Mouse (Mus musculus): ENCODE data around the gene Tuba3a. TPM values are rescaled to one million over a fixed set of nuclear protein-coding genes. Genes with fewer than 3 reads are reported as not detected.
"Not testable (repeated sequence)": the region's sequence is repeated elsewhere in the genome, so short reads cannot be mapped to it uniquely, and the experiment has no call there.

Gene Tuba3a
- polyA plus RNA-seq, 1 experiment: not detected

GRCm38 (mm10) chr6:125309406-125309805, 23.6 kb upstream of the Tuba3a start:
- H3K27ac ChIP-seq (ENCODE audit: insufficient read depth, low read depth, low read length): no peak overlapping the region
- peaks cover 12% of the 10 kb centered on the region for H3K4me1 ChIP-seq (ENCODE audit: control insufficient read depth, insufficient read depth, low read length)
- TF ChIP-seq POLR2A (IDR thresholded peaks at IDR 0.05; ENCODE audit: borderline replicate concordance, low read depth, low read length) (no peak), CTCF (IDR thresholded peaks at IDR 0.05; ENCODE audit: low read depth, low read length) (no peak)
- H3K4me3 ChIP-seq (ENCODE audit: insufficient read depth, low read length): no peak overlapping the region

- TF ChIP-seq POLR2A (IDR thresholded peaks at IDR 0.05; ENCODE audit: borderline replicate concordance, low read depth, low read length): no peak
- no peak for TF ChIP-seq CTCF (IDR thresholded peaks at IDR 0.05; ENCODE audit: low read depth, low read length)
- peaks cover 8% of the 10 kb centered on the region for H3K4me1 ChIP-seq (ENCODE audit: control insufficient read depth, insufficient read depth, low read length)
- no peak overlapping the region for H3K4me3 ChIP-seq (ENCODE audit: insufficient read depth, low read length)
- no peak overlapping the region for H3K27ac ChIP-seq (ENCODE audit: insufficient read depth, low read depth, low read length)
Measured at GRCm38 (mm10) chr6:125308921-125309320, 23.1 kb upstream of the Tuba3a start.

- no peaks in the 10 kb centered on the region; the same call in 1 of the 2 replicates for H3K4me1 ChIP-seq (ENCODE audit: control insufficient read depth, insufficient read depth, low read length)
- no peak overlapping the region for H3K4me3 ChIP-seq (ENCODE audit: insufficient read depth, low read length)
- TF ChIP-seq CTCF (IDR thresholded peaks at IDR 0.05; ENCODE audit: low read depth, low read length) (no peak), POLR2A (IDR thresholded peaks at IDR 0.05; ENCODE audit: borderline replicate concordance, low read depth, low read length) (no peak)
- H3K27ac ChIP-seq (ENCODE audit: insufficient read depth, low read depth, low read length): no peak overlapping the region
Measured at GRCm38 (mm10) chr6:125307091-125307490, 21.2 kb upstream of the Tuba3a start.

- TF ChIP-seq POLR2A (IDR thresholded peaks at IDR 0.05; ENCODE audit: borderline replicate concordance, low read depth, low read length) (no peak), CTCF (IDR thresholded peaks at IDR 0.05; ENCODE audit: low read depth, low read length) (no peak)
- Histone ChIP-seq H3K27ac (ENCODE audit: insufficient read depth, low read depth, low read length) (no peak overlapping the region), H3K4me3 (ENCODE audit: insufficient read depth, low read length) (no peak overlapping the region), H3K4me1 (ENCODE audit: control insufficient read depth, insufficient read depth, low read length) (no peaks in the 10 kb centered on the region)
Measured at GRCm38 (mm10) chr6:125305465-125305864, 19.6 kb upstream of the Tuba3a start.

- H3K27ac ChIP-seq (ENCODE audit: insufficient read depth, low read depth, low read length); H3K4me3 ChIP-seq (ENCODE audit: insufficient read depth, low read length); H3K4me1 ChIP-seq (ENCODE audit: control insufficient read depth, insufficient read depth, low read length): not testable (repeated sequence)
Measured at GRCm38 (mm10) chr6:125304408-125304807, 18.6 kb upstream of the Tuba3a start.

GRCm38 (mm10) chr6:125303242-125303641, 17.4 kb upstream of the Tuba3a start:
- Histone ChIP-seq H3K4me3 (ENCODE audit: insufficient read depth, low read length) (no peak overlapping the region), H3K4me1 (ENCODE audit: control insufficient read depth, insufficient read depth, low read length) (no peaks in the 10 kb centered on the region), H3K27ac (ENCODE audit: insufficient read depth, low read depth, low read length) (no peak overlapping the region)
- TF ChIP-seq POLR2A (IDR thresholded peaks at IDR 0.05; ENCODE audit: borderline replicate concordance, low read depth, low read length): no peak
- no peak for TF ChIP-seq CTCF (IDR thresholded peaks at IDR 0.05; ENCODE audit: low read depth, low read length)

- no peak for TF ChIP-seq CTCF (IDR thresholded peaks at IDR 0.05; ENCODE audit: low read depth, low read length)
- TF ChIP-seq POLR2A (IDR thresholded peaks at IDR 0.05; ENCODE audit: borderline replicate concordance, low read depth, low read length): no peak
- Histone ChIP-seq H3K4me1 (ENCODE audit: control insufficient read depth, insufficient read depth, low read length) (no peaks in the 10 kb centered on the region), H3K4me3 (ENCODE audit: insufficient read depth, low read length) (no peak overlapping the region), H3K27ac (ENCODE audit: insufficient read depth, low read depth, low read length) (no peak overlapping the region)
Measured at GRCm38 (mm10) chr6:125302231-125302982, 16.6 kb upstream of the Tuba3a start.

GRCm38 (mm10) chr6:125300982-125301381, 15.1 kb upstream of the Tuba3a start:
- H3K4me3 ChIP-seq (ENCODE audit: insufficient read depth, low read length): no peak overlapping the region
- no peak for TF ChIP-seq CTCF (IDR thresholded peaks at IDR 0.05; ENCODE audit: low read depth, low read length)
- TF ChIP-seq POLR2A (IDR thresholded peaks at IDR 0.05; ENCODE audit: borderline replicate concordance, low read depth, low read length): no peak

GRCm38 (mm10) chr6:125297149-125297820, 11.4 kb upstream of the Tuba3a start:
- H3K4me3 ChIP-seq (ENCODE audit: insufficient read depth, low read length): no peak overlapping the region
- H3K4me1 ChIP-seq (ENCODE audit: control insufficient read depth, insufficient read depth, low read length): no peaks in the 10 kb centered on the region
- H3K27ac ChIP-seq (ENCODE audit: insufficient read depth, low read depth, low read length): no peak overlapping the region
- no peak for TF ChIP-seq POLR2A (IDR thresholded peaks at IDR 0.05; ENCODE audit: borderline replicate concordance, low read depth, low read length)
- no peak for TF ChIP-seq CTCF (IDR thresholded peaks at IDR 0.05; ENCODE audit: low read depth, low read length)

More at GRCm38 (mm10) chr6:125300982-125301381, 15.1 kb upstream of the Tuba3a start:
- H3K27ac ChIP-seq (ENCODE audit: insufficient read depth, low read depth, low read length): no peak overlapping the region
- H3K4me1 ChIP-seq (ENCODE audit: control insufficient read depth, insufficient read depth, low read length): no peaks in the 10 kb centered on the region

GRCm38 (mm10) chr6:125294049-125294448, 8.2 kb upstream of the Tuba3a start:
- Histone ChIP-seq H3K4me1 (ENCODE audit: control insufficient read depth, insufficient read depth, low read length) (no peaks in the 10 kb centered on the region), H3K27ac (ENCODE audit: insufficient read depth, low read depth, low read length) (no peak overlapping the region), H3K4me3 (ENCODE audit: insufficient read depth, low read length) (no peak overlapping the region)
- TF ChIP-seq CTCF (IDR thresholded peaks at IDR 0.05; ENCODE audit: low read depth, low read length) (no peak), POLR2A (IDR thresholded peaks at IDR 0.05; ENCODE audit: borderline replicate concordance, low read depth, low read length) (no peak)

All from bone marrow macrophage, adult 2 months (primary cell).